In genomic region chr3:84220326-84220725, GRCm38 (mm10) we compare ENCODE assay signal across 9 mouse cellular contexts. TPM values are rescaled to one million over a fixed set of nuclear protein-coding genes. Genes with fewer than 3 reads are reported as not detected.
DNase-seq lines count a peak whose midpoint lies in the region; ATAC-seq and TF ChIP-seq lines count a peak whose summit lies in the region.
"Had no signal": no experiment of that assay in that cellular context is flagged by ENCODE, and none has a peak within 500 bp of the region (broad histone marks: within the 10 kb centered on the region; RNA-seq: fewer than 3 reads in every experiment).

No protein-coding gene starts in this region.

- DNase-seq in cerebellum, postnatal 10 days = peak; percentile 32 to 53
- no peak for DNase-seq in cerebellum, adult 8-10 months
- DNase-seq in testis, postnatal 10 days (ENCODE audit: low spot score) = no peak
- no peak for DNase-seq in liver, embryonic 11.5 days (ENCODE audit: low spot score)
- DNase-seq in thymus, adult 18-20 months = no peak
- DNase-seq in thymus, postnatal 4 days = no peak

- no peaks in the 10 kb centered on the region for H3K4me1 ChIP-seq in testis, adult 2 months (ENCODE audit: control insufficient read depth, insufficient read depth, low read length)
- no peaks in the 10 kb centered on the region; the same call in 1 of the 2 replicates for H3K4me1 ChIP-seq in liver, embryonic 11.5 days (replicated peaks; ENCODE audit: control insufficient read depth, insufficient read depth, low read length)

- H3K27me3 ChIP-seq in testis, adult 2 months (ENCODE audit: control insufficient read depth, insufficient read depth, low read length) = no peaks in the 10 kb centered on the region
- peaks cover 16% of the 10 kb centered on the region for H3K27me3 ChIP-seq in liver, embryonic 11.5 days (replicated peaks; ENCODE audit: control insufficient read depth, insufficient read depth, low read length)

- peak overlapping the region; percentile 37 for H3K4me3 ChIP-seq in testis, adult 2 months (ENCODE audit: control insufficient read depth, low read depth, low read length)
- peak overlapping the region; percentile 39 for H3K4me3 ChIP-seq in liver, embryonic 11.5 days (ENCODE audit: low read depth, low read length)

- no peak for TF ChIP-seq POLR2A in testis, adult 2 months (IDR thresholded peaks at IDR 0.05; ENCODE audit: control insufficient read depth, low read depth, low read length)

- H3K4me2 ChIP-seq in liver, embryonic 11.5 days = peak overlapping the region; percentile 62

- ATAC-seq in liver, embryonic 11.5 days (replicated peaks; ENCODE audit: low FRiP score) = no peak
- no peak for ATAC-seq in erythroid progenitor cell, adult 5-6 weeks (replicated peaks; ENCODE audit: low FRiP score, poor library complexity, severe bottlenecking)

- TF ChIP-seq CTCF in testis, adult 2 months (IDR thresholded peaks at IDR 0.05; ENCODE audit: control insufficient read depth, insufficient read depth, insufficient replicate concordance, low read depth, low read length) = no peak

- no peaks in the 10 kb centered on the region for H3K9me3 ChIP-seq in liver, embryonic 11.5 days (ENCODE audit: control insufficient read depth, low read length)

- no peaks in the 10 kb centered on the region for H3K36me3 ChIP-seq in testis, adult 2 months (ENCODE audit: control insufficient read depth, insufficient read depth, low read length)
- no peaks in the 10 kb centered on the region for H3K36me3 ChIP-seq in liver, embryonic 11.5 days (ENCODE audit: control insufficient read depth, insufficient read depth, low read length)

- H3K27ac ChIP-seq in testis, adult 2 months (ENCODE audit: control insufficient read depth, insufficient read depth, low read depth, low read length) = no peak overlapping the region
- H3K27ac ChIP-seq in liver, embryonic 11.5 days (ENCODE audit: low read depth, low read length) = no peak overlapping the region

- no peak overlapping the region for H3K9ac ChIP-seq in liver, embryonic 11.5 days (ENCODE audit: low read depth, low read length)

- WGBS in liver, embryonic 11.5 days = 2% methylated on average over 9 of the region's 9 CpGs

RNA-seq across cellular contexts. Expression of gene Gm6525, which starts 46.4 kb away (rescaled TPM):
- 0.40 and 0.43 TPM in 2 replicates for polyA plus RNA-seq in testis, adult 2 months (2012; rRNA removed)
- polyA plus RNA-seq in liver, embryonic 11.5 days (2014; fragmentation: Nextera tagmentation; extraction: Ambion mirVana) = 0.27 and 0.48 TPM in 2 replicates
- total RNA-seq in erythroid progenitor cell, adult 5-6 weeks (2015; ENCODE audit: low replicate concordance) = not detected in 2 replicates
- total RNA-seq in erythroid progenitor cell, adult 5-6 weeks (2017; ENCODE audit: low replicate concordance) = 3.9 TPM in 1 of 2 replicates, not detected in the other
- total RNA-seq: heart, postnatal 36 days had no signal

Comparison
In these comparisons a context has a peak if more than half of its experiments do, and no peak if none do; other contexts are left out.
1. DNase-seq: peak in cerebellum, postnatal 10 days (2 of 2); none in cerebellum, adult 8-10 months (single experiment), testis, postnatal 10 days (single experiment), liver, embryonic 11.5 days (single experiment), thymus, adult 18-20 months (0 of 2) and thymus, postnatal 4 days (single experiment).